Mouse (Mus musculus) intestine, postnatal 0 days (tissue): ENCODE data around the gene Rdh13. TPM values are rescaled to one million over a fixed set of nuclear protein-coding genes. Genes with fewer than 3 reads are reported as not detected.
A peak's percentile ranks its signal among the peaks of the same experiment; 100 is the strongest.

Experiments used
- ATAC-seq: fragments of 200-750 bp; cut with Nextera tagmentation; 2 replicates; pipeline ENCODE4 v1.8.0; 2017; ENCODE audit warnings: mild to moderate bottlenecking, moderate TSS enrichment, moderate library complexity
- H3K27ac ChIP-seq: fragments of 300-500 bp; sonication (generic); 2 replicates; pipeline ENCODE4 v1.5.1; 2014; ENCODE audit warnings: mild to moderate bottlenecking, low read depth, low read length, moderate library complexity
- H3K27me3 ChIP-seq: fragments of 300-500 bp; sonication (generic); replicated peaks from 2 replicates; pipeline ENCODE4 v1.6.1; 2014; ENCODE audit warnings: low read length, mixed read lengths; ENCODE audit not compliant: control insufficient read depth, insufficient read depth
- H3K36me3 ChIP-seq: fragments of 300-500 bp; sonication (generic); 2 replicates; pipeline ENCODE4 v1.6.1; 2014; ENCODE audit warnings: mild to moderate bottlenecking, moderate library complexity; ENCODE audit not compliant: control insufficient read depth, insufficient read depth
- H3K4me1 ChIP-seq: fragments of 300-500 bp; sonication (generic); replicated peaks from 2 replicates; pipeline ENCODE4 v1.6.1; 2014; ENCODE audit warnings: antibody characterized with exemption, low read length, mixed read lengths; ENCODE audit not compliant: control insufficient read depth, insufficient read depth
- H3K4me2 ChIP-seq: fragments of 300-500 bp; sonication (generic); replicated peaks from 2 replicates; pipeline ENCODE4 v1.6.1; 2014; ENCODE audit warnings: low read depth, mild to moderate bottlenecking, moderate library complexity
- H3K4me3 ChIP-seq: fragments of 300-500 bp; sonication (generic); 2 replicates; pipeline ENCODE4 v1.5.1; 2014; ENCODE audit warnings: low read depth, low read length
- H3K9ac ChIP-seq: fragments of 300-500 bp; sonication (generic); 2 replicates; pipeline ENCODE4 v1.6.1; 2014; ENCODE audit warnings: mild to moderate bottlenecking, low read depth, low read length
- H3K9me3 ChIP-seq: fragments of 300-500 bp; sonication (generic); 2 replicates; pipeline ENCODE4 v1.6.1; 2016; ENCODE audit warnings: mixed run types; ENCODE audit not compliant: control insufficient read depth
- CTCF ChIP-seq: sonication (generic); IDR thresholded peaks from 2 replicates; pipeline ENCODE4 v1.5.1; 2016; ENCODE audit warnings: low read depth, mild to moderate bottlenecking, control low read depth, antibody characterized with exemption, moderate library complexity
- WGBS: fragments of 180-500 bp; shearing (Covaris S2); extraction: QIAGEN DNeasy Blood & Tissue Kit; methylation state at CpG from one replicate; pipeline ENCODE4 v1.1.7; 2014; 5-methylcytosine and 5-hydroxymethylcytosine counted together
- polyA plus RNA-seq: library from polyadenylated mRNA; unstranded; fragments of >200 nt; fragmentation: Nextera tagmentation; extraction: Ambion mirVana; gene quantifications from 2 replicates; pipeline ENCODE4 v1.2.1, GENCODE M21; 2015

The Rdh13 gene
- 11.0 and 11.4 TPM in 2 replicates for polyA plus RNA-seq

- no peaks in the 10 kb centered on the region for H3K27me3 ChIP-seq
- ATAC-seq: peak; percentile 96
Observed at GRCm38 (mm10) chr7:4445216-4445791, at the start of gene Rdh13. TSS of gene Rdh13 (minus strand) at chr7:4445649.

GRCm38 (mm10) chr7:4493991-4494390, 48.5 kb upstream of the Rdh13 start:
- WGBS: 33% methylated on average over 1 of the region's 1 CpGs
- H3K4me3 ChIP-seq: no peak overlapping the region
- H3K4me2 ChIP-seq: no peak overlapping the region
- H3K36me3 ChIP-seq: peaks cover 42% of the 10 kb centered on the region
- ATAC-seq: no peak
- no peaks in the 10 kb centered on the region for H3K27me3 ChIP-seq
- no peak overlapping the region for H3K27ac ChIP-seq
- H3K4me1 ChIP-seq: no peaks in the 10 kb centered on the region; the same call in 1 of the 2 replicates
- H3K9me3 ChIP-seq: no peaks in the 10 kb centered on the region
- TF ChIP-seq CTCF: no peak
- no peak overlapping the region for H3K9ac ChIP-seq

More at GRCm38 (mm10) chr7:4445216-4445791, at the start of gene Rdh13:
- peak within 1 kb of the TSS; percentile 74 for H3K4me2 ChIP-seq
- peaks cover 30% of the 10 kb centered on the region for H3K36me3 ChIP-seq
- H3K4me1 ChIP-seq: no peaks in the 10 kb centered on the region
- H3K4me3 ChIP-seq: peak within 1 kb of the TSS; percentile 60
- WGBS: under 1% methylated on average over 35 of the region's 35 CpGs
- peak within 1 kb of the TSS; percentile 51 for H3K9ac ChIP-seq
- TF ChIP-seq CTCF: peak; percentile 38
- 0 out of 2 replicates have a peak within 1 kb of the TSS, but pooled peaks have one; percentile 41 for H3K27ac ChIP-seq
- H3K9me3 ChIP-seq: no peaks in the 10 kb centered on the region

- ATAC-seq: no peak
- Histone ChIP-seq H3K27me3 (no peaks in the 10 kb centered on the region), H3K9ac (no peak overlapping the region), H3K4me3 (no peak overlapping the region), H3K36me3 (peaks cover 48% of the 10 kb centered on the region), H3K4me1 (no peaks in the 10 kb centered on the region; the same call in 1 of the 2 replicates), H3K4me2 (no peak overlapping the region), H3K27ac (peak overlapping the region; percentile 50), H3K9me3 (no peaks in the 10 kb centered on the region)
- 76% methylated on average over 13 of the region's 13 CpGs for WGBS
- no peak for TF ChIP-seq CTCF
Observed at GRCm38 (mm10) chr7:4492284-4493224, 47.1 kb upstream of the Rdh13 start.

- 70% methylated on average over 6 of the region's 6 CpGs for WGBS
- H3K4me3 ChIP-seq: no peak overlapping the region
- no peaks in the 10 kb centered on the region; the same call in 1 of the 2 replicates for H3K4me1 ChIP-seq
- peaks cover 50% of the 10 kb centered on the region for H3K36me3 ChIP-seq
- H3K27me3 ChIP-seq: no peaks in the 10 kb centered on the region
- H3K27ac ChIP-seq: no peak overlapping the region
- H3K4me2 ChIP-seq: no peak overlapping the region
- no peaks in the 10 kb centered on the region for H3K9me3 ChIP-seq
- H3K9ac ChIP-seq: no peak overlapping the region
- TF ChIP-seq CTCF: no peak
- ATAC-seq: 0 out of 2 replicates have a peak, but pooled peaks have one; percentile 28
Observed at GRCm38 (mm10) chr7:4491308-4491707, 45.9 kb upstream of the Rdh13 start.

- no peak for ATAC-seq
- Histone ChIP-seq H3K36me3 (peaks cover 61% of the 10 kb centered on the region), H3K9ac (no peak overlapping the region), H3K27ac (no peak overlapping the region), H3K4me3 (no peak overlapping the region), H3K4me1 (no peaks in the 10 kb centered on the region), H3K27me3 (no peaks in the 10 kb centered on the region), H3K4me2 (no peak overlapping the region), H3K9me3 (no peaks in the 10 kb centered on the region)
- WGBS: 83% methylated on average over 12 of the region's 12 CpGs
- TF ChIP-seq CTCF: no peak
Observed at GRCm38 (mm10) chr7:4482281-4482680, 36.8 kb upstream of the Rdh13 start.

GRCm38 (mm10) chr7:4479674-4480073, 34.2 kb upstream of the Rdh13 start:
- WGBS: 26% methylated on average over 6 of the region's 6 CpGs
- Histone ChIP-seq H3K27me3 (no peaks in the 10 kb centered on the region), H3K4me1 (no peaks in the 10 kb centered on the region), H3K36me3 (peaks cover 36% of the 10 kb centered on the region), H3K4me2 (no peak overlapping the region), H3K9me3 (no peaks in the 10 kb centered on the region), H3K27ac (no peak overlapping the region), H3K9ac (no peak overlapping the region), H3K4me3 (no peak overlapping the region)
- no peak for ATAC-seq
- peak; percentile 81 for TF ChIP-seq CTCF
